Mouse (Mus musculus) MEL (cell line): ENCODE data around the gene Fam171a2. TPM values are rescaled to one million over a fixed set of nuclear protein-coding genes. Genes with fewer than 3 reads are reported as not detected.

Experiments used
- DNase-seq: peaks from one replicate; pipeline ENCODE4 v3.0.0; 2011; ENCODE audit warnings: low read depth, low spot score
- H3K27ac ChIP-seq: 2 replicates; pipeline ENCODE4 v1.5.1; 2012; ENCODE audit warnings: low read depth, mild to moderate bottlenecking, control low read depth, low read length, moderate library complexity; ENCODE audit not compliant: control insufficient read depth
- H3K27me3 ChIP-seq, 2 experiments: fragments of 150-350 bp in 1 of 2; sonication (generic) in 1 of 2; 2 replicates each; pipeline ENCODE4 v1.6.1; 2012; ENCODE audit warnings: low read length in 2 of 2, mild to moderate bottlenecking in 2 of 2, improper control_type of control experiment in 1 of 2, moderate library complexity in 1 of 2; ENCODE audit not compliant: insufficient read depth in 2 of 2, control insufficient read depth in 1 of 2
- H3K36me3 ChIP-seq, 2 experiments: 2 replicates each; pipeline ENCODE4 v1.6.1; 2012 to 2014; ENCODE audit warnings: low read length in 2 of 2, improper control_type of control experiment in 1 of 2, inconsistent platforms in 1 of 2, mild to moderate bottlenecking in 1 of 2; ENCODE audit not compliant: insufficient read depth in 2 of 2, control insufficient read depth in 1 of 2
- H3K4me1 ChIP-seq, 2 experiments: fragments of 150-350 bp in 1 of 2; sonication (generic) in 1 of 2; 2 replicates each; pipeline ENCODE4 v1.6.1; 2012; ENCODE audit warnings: low read length in 2 of 2, improper control_type of control experiment in 1 of 2, mild to moderate bottlenecking in 1 of 2; ENCODE audit not compliant: insufficient read depth in 2 of 2, control insufficient read depth in 1 of 2
- H3K4me3 ChIP-seq, 2 experiments: fragments of 150-350 bp in 1 of 2; sonication (generic) in 1 of 2; 2 replicates each; pipeline ENCODE4 v1.5.1; 2012; ENCODE audit warnings: low read depth in 2 of 2, low read length in 2 of 2, mild to moderate bottlenecking in 2 of 2, moderate library complexity in 2 of 2, control low read depth in 1 of 2, improper control_type of control experiment in 1 of 2; ENCODE audit not compliant: control insufficient read depth in 1 of 2, insufficient read depth in 1 of 2
- H3K79me2 ChIP-seq: 2 replicates; pipeline ENCODE4 v1.6.1; 2012; ENCODE audit warnings: mild to moderate bottlenecking, low read length, moderate library complexity; ENCODE audit not compliant: control insufficient read depth, poor library complexity, insufficient read depth
- H3K9ac ChIP-seq: 2 replicates; pipeline ENCODE4 v1.6.1; 2012; ENCODE audit warnings: low read depth, mild to moderate bottlenecking, control low read depth, low read length, moderate library complexity; ENCODE audit not compliant: control insufficient read depth, poor library complexity, severe bottlenecking
- H3K9me3 ChIP-seq: fragments of 150-350 bp; sonication (generic); replicated peaks from 2 replicates; pipeline ENCODE4 v1.6.1; 2012; ENCODE audit warnings: mild to moderate bottlenecking, low read length, improper control_type of control experiment, moderate library complexity; ENCODE audit not compliant: insufficient read depth
- BHLHE40 ChIP-seq: IDR thresholded peaks from 2 replicates; pipeline ENCODE4 v1.6.1; 2012; ENCODE audit warnings: low read depth, mild to moderate bottlenecking, inconsistent platforms, low read length, improper control_type of control experiment, borderline replicate concordance
- E2F4 ChIP-seq: IDR thresholded peaks from 2 replicates; pipeline ENCODE4 v1.6.1; 2011; ENCODE audit warnings: low read depth, low read length, improper control_type of control experiment, borderline replicate concordance
- ELF1 ChIP-seq: IDR thresholded peaks from 2 replicates; pipeline ENCODE4 v1.6.1; 2014; ENCODE audit warnings: low read depth, mild to moderate bottlenecking, inconsistent platforms, low read length, improper control_type of control experiment, moderate library complexity
- GABPA ChIP-seq: IDR thresholded peaks from 2 replicates; pipeline ENCODE4 v1.6.1; 2012; ENCODE audit warnings: low read depth, mild to moderate bottlenecking, inconsistent platforms, low read length, improper control_type of control experiment, moderate library complexity
- GATA1 ChIP-seq: IDR thresholded peaks from 2 replicates; pipeline ENCODE4 v1.6.1; 2011; ENCODE audit warnings: low read depth, low read length, improper control_type of control experiment
- HCFC1 ChIP-seq: IDR thresholded peaks from 2 replicates; pipeline ENCODE4 v1.6.1; 2012; ENCODE audit warnings: low read depth, mild to moderate bottlenecking, inconsistent platforms, low read length, improper control_type of control experiment, moderate library complexity
- MAFK ChIP-seq: IDR thresholded peaks from 2 replicates; pipeline ENCODE4 v1.6.1; 2011; ENCODE audit warnings: low read depth, mild to moderate bottlenecking, low read length, improper control_type of control experiment, borderline replicate concordance
- MAX ChIP-seq: IDR thresholded peaks from 2 replicates; pipeline ENCODE4 v1.6.1; 2011; ENCODE audit warnings: low read length, improper control_type of control experiment
- POLR2A ChIP-seq, 2 experiments: IDR thresholded peaks; 2 replicates each; pipeline ENCODE4 v1.6.1; 2011 to 2012; ENCODE audit warnings: low read length in 2 of 2, mild to moderate bottlenecking in 2 of 2, control low read depth in 1 of 2, improper control_type of control experiment in 1 of 2, low read depth in 1 of 2, moderate library complexity in 1 of 2; ENCODE audit not compliant: control insufficient read depth in 1 of 2, insufficient read depth in 1 of 2, poor library complexity in 1 of 2
- RAD21 ChIP-seq: IDR thresholded peaks from 2 replicates; pipeline ENCODE4 v1.6.1; 2011; ENCODE audit warnings: mild to moderate bottlenecking, low read depth, low read length, improper control_type of control experiment
- TBP ChIP-seq: IDR thresholded peaks from 2 replicates; pipeline ENCODE4 v1.8.0; 2011; ENCODE audit warnings: low read depth, low read length, improper control_type of control experiment
- TCF12 ChIP-seq: IDR thresholded peaks from 2 replicates; pipeline ENCODE4 v1.6.1; 2014; ENCODE audit warnings: low read depth, mild to moderate bottlenecking, inconsistent platforms, low read length, improper control_type of control experiment, moderate library complexity
- ZKSCAN1 ChIP-seq: IDR thresholded peaks from 2 replicates; pipeline ENCODE4 v1.6.1; 2012; ENCODE audit warnings: low read depth, mild to moderate bottlenecking, inconsistent platforms, low read length, improper control_type of control experiment, moderate library complexity
- ZMIZ1 ChIP-seq: IDR thresholded peaks from 2 replicates; pipeline ENCODE4 v1.6.1; 2012; ENCODE audit warnings: low read depth, mild to moderate bottlenecking, inconsistent platforms, low read length, improper control_type of control experiment, moderate library complexity
- polyA plus RNA-seq, 2 experiments: library from polyadenylated mRNA; stranded (reverse) in 1 of 2; unstranded in 1 of 2; fragments of >175 nt in 1 of 2; fragments of >200 nt in 1 of 2; gene quantifications; 2 replicates each; pipeline versions ENCODE4 v1.2.1 to v1.2.4; 2012; ENCODE audit warnings: low replicate concordance in 2 of 2, low read depth in 1 of 2; ENCODE audit not compliant: insufficient read length in 2 of 2, insufficient read depth in 1 of 2, missing spikeins in 1 of 2
- total RNA-seq: library from RNA; depleted of rRNA; stranded (reverse); fragments of 300-350 nt; gene quantifications from 2 replicates; pipeline ENCODE4 v1.2.3, GENCODE M21; 2012

The Fam171a2 gene
- total and polyA plus RNA-seq, 3 experiments: 2.0 to 8.8 TPM; not detected in 1

DNA sequence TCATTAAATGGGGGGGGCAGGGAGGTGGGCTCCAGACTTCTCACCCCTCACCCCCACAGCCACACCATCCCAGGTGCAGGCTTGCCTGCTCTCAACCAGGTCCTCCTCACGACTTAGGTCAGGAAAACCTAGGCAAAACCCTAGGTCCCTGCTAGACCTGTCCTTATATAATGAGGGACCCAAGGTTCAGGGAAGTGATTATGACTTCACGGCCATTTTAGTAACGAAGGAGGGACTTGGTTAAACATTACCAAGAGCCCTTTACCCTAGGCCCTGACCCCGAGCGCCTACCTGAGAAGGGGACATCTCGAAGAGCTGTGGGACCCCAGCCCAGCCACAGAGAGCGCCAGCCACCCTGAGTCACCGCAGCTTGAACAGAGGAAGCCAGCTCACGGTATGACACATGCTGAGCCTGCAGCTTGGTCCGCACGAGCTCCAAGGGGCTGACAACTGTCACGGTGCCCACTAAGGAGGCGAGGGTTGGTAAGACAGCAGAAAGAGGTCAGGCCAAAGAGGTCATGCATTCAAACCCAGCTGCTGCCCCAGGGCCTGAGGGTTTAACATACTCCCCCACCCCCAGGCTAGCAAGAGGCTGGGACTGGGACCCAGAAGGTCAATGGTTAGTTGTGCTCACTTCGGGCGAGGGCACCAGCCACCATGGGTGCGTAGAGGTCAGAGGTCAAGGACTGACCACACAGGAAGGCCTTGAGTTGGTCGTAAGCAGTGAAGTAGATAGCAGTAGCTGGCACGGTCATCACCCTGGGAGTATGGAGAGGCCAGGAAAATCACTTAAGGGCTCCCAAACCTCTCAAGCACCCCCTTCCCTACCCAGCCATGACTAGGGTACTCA is 43.1 kb downstream of the Fam171a2 start:
- Histone ChIP-seq H3K27ac (no peak overlapping the region), H3K4me3 (no peak overlapping the region)

GRCm38 (mm10) chr11:102403657-102404056 is 43.8 kb downstream of the Fam171a2 start:
- peaks cover 0 to 5% of the 10 kb centered on the region in 2 experiments; a peak in 2 of 4 replicates for H3K36me3 ChIP-seq
- H3K4me3 ChIP-seq: no peak overlapping the region
- no peak for DNase-seq
- H3K27ac ChIP-seq: no peak overlapping the region
- H3K4me1 ChIP-seq: peaks cover 0 to 5% of the 10 kb centered on the region in 2 experiments; a peak in 3 of 4 replicates
- peaks cover 19% of the 10 kb centered on the region for H3K79me2 ChIP-seq
- TF ChIP-seq MAX: no peak
- TF ChIP-seq TCF12: no peak
- TF ChIP-seq POLR2A (IDR thresholded peaks at IDR 0.05; ENCODE audit: control insufficient read depth in 1 of 2, insufficient read depth in 1 of 2, low read depth in 1 of 2, low read length in 2 of 2, poor library complexity in 1 of 2): no peak
- no peak for TF ChIP-seq BHLHE40
- no peak for TF ChIP-seq ZMIZ1
- TF ChIP-seq RAD21: no peak
- no peaks in the 10 kb centered on the region for H3K27me3 ChIP-seq
- no peak overlapping the region for H3K9ac ChIP-seq
- H3K9me3 ChIP-seq: no peaks in the 10 kb centered on the region

More for the DNA sequence above, 43.1 kb downstream of the Fam171a2 start:
- Histone ChIP-seq H3K4me1 (peaks cover 2 to 9% of the 10 kb centered on the region in 2 experiments), H3K36me3 (peaks cover 0 to 8% of the 10 kb centered on the region in 2 experiments; a peak in 2 of 4 replicates), H3K27me3 (no peaks in the 10 kb centered on the region), H3K79me2 (peaks cover 19% of the 10 kb centered on the region), H3K9ac (no peak overlapping the region), H3K9me3 (no peaks in the 10 kb centered on the region)
- DNase-seq: no peak
- TF ChIP-seq TBP (no peak), GATA1 (no peak), E2F4 (no peak), ELF1 (no peak), HCFC1 (no peak), ZKSCAN1 (no peak), TCF12 (no peak), GABPA (no peak), RAD21 (no peak), MAFK (no peak), MAX (no peak)
